In the genomic region with DNA sequence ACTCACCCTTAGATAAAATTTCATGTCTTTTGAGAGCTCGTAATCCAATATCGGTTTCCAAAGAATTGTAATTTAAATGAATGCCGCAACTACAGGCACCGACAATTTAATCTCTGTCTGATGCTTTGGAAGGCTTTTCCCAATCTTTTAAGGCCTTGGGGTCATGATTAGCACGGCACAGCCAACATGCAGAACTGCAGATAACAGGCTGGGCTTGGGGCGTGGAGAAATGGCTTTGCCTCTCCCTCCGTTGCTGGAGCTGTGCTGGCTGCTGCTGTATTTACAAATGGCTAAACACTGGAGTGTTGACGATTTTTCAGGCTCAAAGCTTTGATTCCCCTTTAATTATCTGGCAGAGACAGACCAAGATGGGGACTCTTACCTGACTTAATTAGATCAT, we compare ENCODE assay signal across 25 mouse cellular contexts.
"Had no signal": no experiment of that assay in that cellular context is flagged by ENCODE, and none has a peak within 500 bp of the region (broad histone marks: within the 10 kb centered on the region; RNA-seq: fewer than 3 reads in every experiment).

No protein-coding gene starts in this region.

- H3K9me3 ChIP-seq: heart, embryonic 10.5 days; hindbrain, embryonic 10.5 days; hindbrain, embryonic 12.5 days; intestine, embryonic 15.5 days; limb, embryonic 10.5 days; limb, embryonic 12.5 days had no signal

- ATAC-seq: hindbrain, embryonic 16.5 days; inflammation-experienced regulatory T-cells, adult 6 months; intestine, embryonic 15.5 days; intestine, postnatal 0 days had no signal

- H3K4me2 ChIP-seq: heart, embryonic 12.5 days; hindbrain, embryonic 12.5 days; hindbrain, embryonic 14.5 days; intestine, embryonic 15.5 days; limb, embryonic 12.5 days had no signal

- DNase-seq: gastrocnemius, adult 2 months; gastrocnemius, postnatal 10 days; gastrocnemius, postnatal 25 days; heart, adult 18-20 months; heart, postnatal 10 days; heart, postnatal 4 days; kidney, adult 18-20 months; kidney, adult 8-10 months; kidney, postnatal 10 days; kidney, postnatal 25 days; kidney, postnatal 4 days; liver had no signal

- H3K36me3 ChIP-seq: heart, embryonic 10.5 days; heart, embryonic 12.5 days; hindbrain, embryonic 10.5 days; hindbrain, embryonic 12.5 days; intestine, embryonic 15.5 days; limb, embryonic 10.5 days; limb, embryonic 12.5 days had no signal

- H3K4me3 ChIP-seq: gastrocnemius, adult 2 months; heart, embryonic 10.5 days; heart, embryonic 12.5 days; hindbrain, embryonic 10.5 days; hindbrain, embryonic 12.5 days; intestine, embryonic 15.5 days; layer of hippocampus, adult 2 months; left cerebral cortex, adult 2 months; limb, embryonic 10.5 days; limb, embryonic 12.5 days had no signal

- H3K4me1 ChIP-seq: heart, embryonic 10.5 days; heart, embryonic 12.5 days; hindbrain, embryonic 10.5 days; intestine, embryonic 15.5 days; limb, embryonic 12.5 days had no signal

- H3K27me3 ChIP-seq: heart, embryonic 12.5 days; hindbrain, embryonic 12.5 days; intestine, embryonic 15.5 days; limb, embryonic 12.5 days had no signal

- H3K9ac ChIP-seq: heart, embryonic 12.5 days; hindbrain, embryonic 12.5 days; hindbrain, embryonic 14.5 days; intestine, embryonic 15.5 days; limb, embryonic 12.5 days had no signal

- H3K27ac ChIP-seq: gastrocnemius, adult 2 months; heart, embryonic 10.5 days; hindbrain, embryonic 10.5 days; hindbrain, embryonic 12.5 days; hindbrain, embryonic 14.5 days; intestine, embryonic 15.5 days; layer of hippocampus, adult 2 months; left cerebral cortex, adult 2 months; limb, embryonic 10.5 days; limb, embryonic 12.5 days had no signal
